Mouse (Mus musculus): ENCODE data around the gene Rnf227. TPM values are rescaled to one million over a fixed set of nuclear protein-coding genes. Genes with fewer than 3 reads are reported as not detected.
"Not testable (repeated sequence)": the region's sequence is repeated elsewhere in the genome, so short reads cannot be mapped to it uniquely, and the experiment has no call there.

Rnf227 gene
- polyA plus RNA-seq, 1 experiment from 2014 or later, result 25.7 TPM

GRCm38 (mm10) chr11:69311266-69311665, 29.0 kb upstream of the Rnf227 start:
- H3K36me3 ChIP-seq (ENCODE audit: control insufficient read depth, insufficient read depth, low read length), result peaks cover 17% of the 10 kb centered on the region
- ATAC-seq (replicated peaks; ENCODE audit: low FRiP score) (no peak), DNase-seq (ENCODE audit: low spot score) (no peak)
- no peak overlapping the region for H3K9ac ChIP-seq (ENCODE audit: low read length)
- WGBS, result 88% methylated on average over 7 of the region's 7 CpGs
- no peaks in the 10 kb centered on the region for H3K27me3 ChIP-seq (ENCODE audit: control insufficient read depth, insufficient read depth, low read length)
- no peaks in the 10 kb centered on the region for H3K9me3 ChIP-seq (ENCODE audit: control insufficient read depth, low read length)
- no peak overlapping the region for H3K4me3 ChIP-seq (ENCODE audit: low read depth, low read length)
- no peak overlapping the region for H3K27ac ChIP-seq (ENCODE audit: low read depth, low read length)
- H3K4me2 ChIP-seq (ENCODE audit: low read depth, low read length, severe bottlenecking), result no peak overlapping the region
- no peaks in the 10 kb centered on the region for H3K4me1 ChIP-seq (replicated peaks; ENCODE audit: control insufficient read depth, insufficient read depth, low read length)

- H3K4me3 ChIP-seq (ENCODE audit: low read depth, low read length), result no peak overlapping the region
- WGBS, result 98% methylated on average over 6 of the region's 6 CpGs
- H3K27me3 ChIP-seq (ENCODE audit: control insufficient read depth, insufficient read depth, low read length), result no peaks in the 10 kb centered on the region
- no peak overlapping the region for H3K9ac ChIP-seq (ENCODE audit: low read length)
- H3K27ac ChIP-seq (ENCODE audit: low read depth, low read length), result no peak overlapping the region
- no peak for DNase-seq (ENCODE audit: low spot score)
- no peak for ATAC-seq (replicated peaks; ENCODE audit: low FRiP score)
- no peaks in the 10 kb centered on the region for H3K4me1 ChIP-seq (replicated peaks; ENCODE audit: control insufficient read depth, insufficient read depth, low read length)
- no peak overlapping the region for H3K4me2 ChIP-seq (ENCODE audit: low read depth, low read length, severe bottlenecking)
- H3K9me3 ChIP-seq (ENCODE audit: control insufficient read depth, low read length), result no peaks in the 10 kb centered on the region
- peaks cover 3% of the 10 kb centered on the region; the same call in 1 of the 2 replicates for H3K36me3 ChIP-seq (ENCODE audit: control insufficient read depth, insufficient read depth, low read length)
Observed at GRCm38 (mm10) chr11:69316361-69316760, 23.9 kb upstream of the Rnf227 start.

- not testable (repeated sequence) for H3K4me3 ChIP-seq (ENCODE audit: low read depth, low read length); H3K27me3 ChIP-seq (ENCODE audit: control insufficient read depth, insufficient read depth, low read length); DNase-seq (ENCODE audit: low spot score); H3K4me1 ChIP-seq (replicated peaks; ENCODE audit: control insufficient read depth, insufficient read depth, low read length); H3K9ac ChIP-seq (ENCODE audit: low read length); ATAC-seq (replicated peaks; ENCODE audit: low FRiP score); H3K27ac ChIP-seq (ENCODE audit: low read depth, low read length); H3K9me3 ChIP-seq (ENCODE audit: control insufficient read depth, low read length); H3K36me3 ChIP-seq (ENCODE audit: control insufficient read depth, insufficient read depth, low read length); H3K4me2 ChIP-seq (ENCODE audit: low read depth, low read length, severe bottlenecking)
- WGBS, result 86% methylated on average over 3 of the region's 3 CpGs
Observed at GRCm38 (mm10) chr11:69318000-69318399, 22.3 kb upstream of the Rnf227 start.

GRCm38 (mm10) chr11:69321580-69321979, 18.7 kb upstream of the Rnf227 start:
- H3K36me3 ChIP-seq (ENCODE audit: control insufficient read depth, insufficient read depth, low read length), result no peaks in the 10 kb centered on the region; the same call in 1 of the 2 replicates
- WGBS, result 94% methylated on average over 6 of the region's 6 CpGs
- H3K9ac ChIP-seq (ENCODE audit: low read length), result no peak overlapping the region; the same call in 1 of the 2 replicates
- DNase-seq (ENCODE audit: low spot score) (no peak), ATAC-seq (replicated peaks; ENCODE audit: low FRiP score) (no peak)
- no peak overlapping the region for H3K27ac ChIP-seq (ENCODE audit: low read depth, low read length)
- H3K4me1 ChIP-seq (replicated peaks; ENCODE audit: control insufficient read depth, insufficient read depth, low read length), result peaks cover 17% of the 10 kb centered on the region
- no peak overlapping the region for H3K4me3 ChIP-seq (ENCODE audit: low read depth, low read length)
- H3K27me3 ChIP-seq (ENCODE audit: control insufficient read depth, insufficient read depth, low read length), result peaks cover 1% of the 10 kb centered on the region; the same call in 1 of the 2 replicates
- no peaks in the 10 kb centered on the region for H3K9me3 ChIP-seq (ENCODE audit: control insufficient read depth, low read length)
- H3K4me2 ChIP-seq (ENCODE audit: low read depth, low read length, severe bottlenecking), result peak overlapping the region; percentile 87; the same call in 1 of the 2 replicates

- Histone ChIP-seq H3K9ac (ENCODE audit: low read length) (peak overlapping the region; percentile 86), H3K27me3 (ENCODE audit: control insufficient read depth, insufficient read depth, low read length) (peaks cover 6% of the 10 kb centered on the region; the same call in 1 of the 2 replicates), H3K36me3 (ENCODE audit: control insufficient read depth, insufficient read depth, low read length) (no peaks in the 10 kb centered on the region; the same call in 1 of the 2 replicates), H3K4me3 (ENCODE audit: low read depth, low read length) (peak overlapping the region; percentile 61), H3K4me1 (replicated peaks; ENCODE audit: control insufficient read depth, insufficient read depth, low read length) (peaks cover 18% of the 10 kb centered on the region), H3K27ac (ENCODE audit: low read depth, low read length) (no peak overlapping the region), H3K4me2 (ENCODE audit: low read depth, low read length, severe bottlenecking) (peak overlapping the region; percentile 87; the same call in 1 of the 2 replicates), H3K9me3 (ENCODE audit: control insufficient read depth, low read length) (no peaks in the 10 kb centered on the region)
- WGBS, result 77% methylated on average over 6 of the region's 6 CpGs
- no peak for DNase-seq (ENCODE audit: low spot score)
- no peak for ATAC-seq (replicated peaks; ENCODE audit: low FRiP score)
Observed at GRCm38 (mm10) chr11:69322010-69322409, 18.3 kb upstream of the Rnf227 start.

- 21% methylated on average over 18 of the region's 18 CpGs for WGBS
- H3K4me1 ChIP-seq (replicated peaks; ENCODE audit: control insufficient read depth, insufficient read depth, low read length), result peaks cover 18% of the 10 kb centered on the region
- H3K9ac ChIP-seq (ENCODE audit: low read length), result peak overlapping the region; percentile 86
- H3K36me3 ChIP-seq (ENCODE audit: control insufficient read depth, insufficient read depth, low read length), result no peaks in the 10 kb centered on the region; the same call in 1 of the 2 replicates
- no peak for ATAC-seq (replicated peaks; ENCODE audit: low FRiP score)
- H3K27ac ChIP-seq (ENCODE audit: low read depth, low read length), result peak overlapping the region; percentile 85
- H3K4me3 ChIP-seq (ENCODE audit: low read depth, low read length), result peak overlapping the region; percentile 61
- H3K4me2 ChIP-seq (ENCODE audit: low read depth, low read length, severe bottlenecking), result peak overlapping the region; percentile 87
- peaks cover 11% of the 10 kb centered on the region; the same call in 1 of the 2 replicates for H3K27me3 ChIP-seq (ENCODE audit: control insufficient read depth, insufficient read depth, low read length)
- no peaks in the 10 kb centered on the region for H3K9me3 ChIP-seq (ENCODE audit: control insufficient read depth, low read length)
- no peak for DNase-seq (ENCODE audit: low spot score)
Observed at GRCm38 (mm10) chr11:69322693-69323471, 17.4 kb upstream of the Rnf227 start.

GRCm38 (mm10) chr11:69323667-69324111, 16.6 kb upstream of the Rnf227 start, which contains the start of the genes Cntrob and Trappc1:
Gene Cntrob (minus strand): TSS chr11:69323775.
Gene Trappc1 (plus strand): TSS chr11:69323980.
- Histone ChIP-seq H3K27me3 (ENCODE audit: control insufficient read depth, insufficient read depth, low read length) (peaks cover 13% of the 10 kb centered on the region; the same call in 1 of the 2 replicates), H3K36me3 (ENCODE audit: control insufficient read depth, insufficient read depth, low read length) (no peaks in the 10 kb centered on the region; the same call in 1 of the 2 replicates), H3K4me2 (ENCODE audit: low read depth, low read length, severe bottlenecking) (peak within 1 kb of the TSS; percentile 87), H3K4me3 (ENCODE audit: low read depth, low read length) (peak within 1 kb of the TSS; percentile 61), H3K27ac (ENCODE audit: low read depth, low read length) (peak within 1 kb of the TSS; percentile 85), H3K4me1 (replicated peaks; ENCODE audit: control insufficient read depth, insufficient read depth, low read length) (peaks cover 18% of the 10 kb centered on the region), H3K9ac (ENCODE audit: low read length) (peak within 1 kb of the TSS; percentile 86), H3K9me3 (ENCODE audit: control insufficient read depth, low read length) (no peaks in the 10 kb centered on the region)
- ATAC-seq (replicated peaks; ENCODE audit: low FRiP score) (peak; percentile 88), DNase-seq (ENCODE audit: low spot score) (peak; percentile 100)
- under 1% methylated on average over 30 of the region's 30 CpGs for WGBS

- ATAC-seq (replicated peaks; ENCODE audit: low FRiP score) (no peak), DNase-seq (ENCODE audit: low spot score) (no peak)
- WGBS, result 86% methylated on average over 6 of the region's 6 CpGs
- Histone ChIP-seq H3K9me3 (ENCODE audit: control insufficient read depth, low read length) (no peaks in the 10 kb centered on the region), H3K4me3 (ENCODE audit: low read depth, low read length) (0 out of 2 replicates have a peak overlapping the region, but pooled peaks have one; percentile 61), H3K27ac (ENCODE audit: low read depth, low read length) (no peak overlapping the region), H3K36me3 (ENCODE audit: control insufficient read depth, insufficient read depth, low read length) (no peaks in the 10 kb centered on the region; the same call in 1 of the 2 replicates), H3K4me2 (ENCODE audit: low read depth, low read length, severe bottlenecking) (peak overlapping the region; percentile 87), H3K27me3 (ENCODE audit: control insufficient read depth, insufficient read depth, low read length) (peaks cover 13% of the 10 kb centered on the region; the same call in 1 of the 2 replicates), H3K9ac (ENCODE audit: low read length) (no peak overlapping the region; the same call in 1 of the 2 replicates), H3K4me1 (replicated peaks; ENCODE audit: control insufficient read depth, insufficient read depth, low read length) (peaks cover 18% of the 10 kb centered on the region)
Observed at GRCm38 (mm10) chr11:69324749-69325148, 15.5 kb upstream of the Rnf227 start.

Data from forebrain, embryonic 11.5 days (tissue).